Mouse (Mus musculus) stomach, postnatal 0 days (tissue): ENCODE results near the gene Eif5b.

Source experiments
- CTCF ChIP-seq: IDR thresholded peaks from 2 replicates; pipeline ENCODE4 v1.5.1; 2016; ENCODE audit warnings: antibody characterized with exemption, low read depth, mild to moderate bottlenecking, moderate library complexity
- EP300 ChIP-seq: optimal IDR thresholded peaks from 2 replicates; pipeline ENCODE3; 2016; ENCODE audit warnings: antibody characterized with exemption

DNA sequence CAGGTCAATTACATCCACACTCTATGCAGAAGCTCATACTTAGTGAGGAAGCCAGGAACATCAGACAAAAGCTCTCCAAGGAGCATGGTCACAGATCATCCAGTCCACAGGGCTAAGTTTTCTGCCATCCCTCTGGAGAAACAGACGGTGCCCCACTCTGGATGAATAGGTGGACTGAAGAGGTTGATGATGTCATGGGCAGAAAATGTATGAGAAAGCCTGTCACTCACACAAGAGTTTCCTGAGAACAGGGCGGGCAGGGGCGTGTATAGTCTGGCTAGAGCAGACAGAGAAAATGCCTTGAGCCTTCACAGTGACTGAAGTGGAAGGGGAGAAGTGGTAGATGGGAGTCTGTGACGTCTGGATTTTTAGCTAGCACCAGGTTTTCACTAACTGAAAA is 26.3 kb upstream of the Eif5b start:
- TF ChIP-seq CTCF (no peak), EP300 (no peak)
